Mouse (Mus musculus): ENCODE results near the gene Srp14.

Gene Srp14

GRCm38 (mm10) chr2:118479550-118479909, at the start of gene Srp14:
TSS of gene Srp14 (minus strand) at chr2:118479711.
- DNase-seq (ENCODE audit: low spot score): peak; percentile 91

GRCm38 (mm10) chr2:118526545-118526944, 47.0 kb upstream of the Srp14 start:
- DNase-seq (ENCODE audit: low spot score): no peak

- no peak for DNase-seq (ENCODE audit: low spot score)
Measured at GRCm38 (mm10) chr2:118524811-118525210, 45.3 kb upstream of the Srp14 start.

- DNase-seq (ENCODE audit: low spot score): no peak
Measured at GRCm38 (mm10) chr2:118523163-118523730, 43.7 kb upstream of the Srp14 start.

GRCm38 (mm10) chr2:118522265-118522664, 42.8 kb upstream of the Srp14 start:
- DNase-seq (ENCODE audit: low spot score): no peak

- DNase-seq (ENCODE audit: low spot score): peak; percentile 52
Measured at GRCm38 (mm10) chr2:118520042-118520933, 40.8 kb upstream of the Srp14 start.

GRCm38 (mm10) chr2:118512418-118513377, 33.2 kb upstream of the Srp14 start:
- DNase-seq (ENCODE audit: low spot score): no peak

- DNase-seq (ENCODE audit: low spot score): no peak
Measured at GRCm38 (mm10) chr2:118511779-118512417, 32.4 kb upstream of the Srp14 start.

- peak; percentile 91 for DNase-seq (ENCODE audit: low spot score)
Measured at GRCm38 (mm10) chr2:118510447-118511310, 31.2 kb upstream of the Srp14 start.

- DNase-seq (ENCODE audit: low spot score): no peak
Measured at GRCm38 (mm10) chr2:118509688-118510446, 30.4 kb upstream of the Srp14 start.

GRCm38 (mm10) chr2:118507126-118507525, 27.6 kb upstream of the Srp14 start:
- DNase-seq (ENCODE audit: low spot score): no peak

- no peak for DNase-seq (ENCODE audit: low spot score)
Measured at GRCm38 (mm10) chr2:118500191-118500590, 20.7 kb upstream of the Srp14 start.

GRCm38 (mm10) chr2:118499135-118499961, 19.8 kb upstream of the Srp14 start:
- no peak for DNase-seq (ENCODE audit: low spot score)

GRCm38 (mm10) chr2:118498476-118498875, 19.0 kb upstream of the Srp14 start:
- DNase-seq (ENCODE audit: low spot score): no peak

- no peak for DNase-seq (ENCODE audit: low spot score)
Measured at GRCm38 (mm10) chr2:118497890-118498289, 18.4 kb upstream of the Srp14 start.

- no peak for DNase-seq (ENCODE audit: low spot score)
Measured at GRCm38 (mm10) chr2:118495024-118495423, 15.5 kb upstream of the Srp14 start.

GRCm38 (mm10) chr2:118491741-118492395, 12.4 kb upstream of the Srp14 start:
- DNase-seq (ENCODE audit: low spot score): no peak

- DNase-seq (ENCODE audit: low spot score): no peak
Measured at GRCm38 (mm10) chr2:118491281-118491731, 11.8 kb upstream of the Srp14 start.

Data from layer of hippocampus, adult 11-12 months (tissue).